Mouse (Mus musculus) kidney, embryonic 16.5 days (tissue): ENCODE results near the gene Natd1. TPM values are rescaled to one million over a fixed set of nuclear protein-coding genes. Genes with fewer than 3 reads are reported as not detected.
A peak's percentile ranks its signal among the peaks of the same experiment; 100 is the strongest.
"Not testable (repeated sequence)": the region's sequence is repeated elsewhere in the genome, so short reads cannot be mapped to it uniquely, and the experiment has no call there.

Source experiments
- ATAC-seq: fragments of 200-750 bp; cut with Nextera tagmentation; 2 replicates; pipeline ENCODE4 v1.8.0; 2017; ENCODE audit warnings: moderate TSS enrichment; ENCODE audit not compliant: low FRiP score, low TSS enrichment
- H3K27ac ChIP-seq: fragments of 300-500 bp; sonication (generic); 2 replicates; pipeline ENCODE4 v1.5.1; 2014; ENCODE audit warnings: low read length
- H3K27me3 ChIP-seq: fragments of 300-500 bp; sonication (generic); 2 replicates; pipeline ENCODE4 v1.6.1; 2014; ENCODE audit warnings: low read length, control low read depth, mixed read lengths; ENCODE audit not compliant: insufficient read depth
- H3K36me3 ChIP-seq: fragments of 300-500 bp; sonication (generic); 2 replicates; pipeline ENCODE4 v1.6.1; 2014; ENCODE audit warnings: low read length, control low read depth, mixed read lengths; ENCODE audit not compliant: insufficient read depth
- H3K4me1 ChIP-seq: fragments of 300-500 bp; sonication (generic); 2 replicates; pipeline ENCODE4 v1.6.1; 2014; ENCODE audit warnings: low read length, control low read depth, mixed read lengths; ENCODE audit not compliant: insufficient read depth
- H3K4me2 ChIP-seq: fragments of 300-500 bp; sonication (generic); replicated peaks from 2 replicates; pipeline ENCODE4 v1.6.1; 2014; ENCODE audit warnings: low read depth, low read length
- H3K4me3 ChIP-seq: fragments of 300-500 bp; sonication (generic); 2 replicates; pipeline ENCODE4 v1.5.1; 2014; ENCODE audit warnings: mild to moderate bottlenecking, low read length
- H3K9ac ChIP-seq: fragments of 300-500 bp; sonication (generic); replicated peaks from 2 replicates; pipeline ENCODE4 v1.6.1; 2014; ENCODE audit warnings: low read length
- H3K9me3 ChIP-seq: fragments of 300-500 bp; sonication (generic); 2 replicates; pipeline ENCODE4 v1.6.1; 2016; ENCODE audit warnings: low read length, control low read depth
- WGBS: fragments of 180-500 bp; shearing (Covaris S2); extraction: QIAGEN DNeasy Blood & Tissue Kit; methylation state at CpG from one replicate; pipeline ENCODE4 v1.1.7; 2014; 5-methylcytosine and 5-hydroxymethylcytosine counted together
- polyA plus RNA-seq: library from polyadenylated mRNA; unstranded; fragments of >200 nt; fragmentation: Nextera tagmentation; extraction: Ambion mirVana; gene quantifications from 2 replicates; pipeline ENCODE4 v1.2.1, GENCODE M21; 2015

Gene Natd1
- polyA plus RNA-seq, 1 experiment from 2014 or later, result 31.2 TPM

- no peak overlapping the region for H3K27ac ChIP-seq
- WGBS, result 86% methylated on average over 10 of the region's 10 CpGs
- peaks cover 26% of the 10 kb centered on the region for H3K36me3 ChIP-seq
- no peaks in the 10 kb centered on the region for H3K9me3 ChIP-seq
- H3K4me2 ChIP-seq, result no peak overlapping the region
- ATAC-seq, result no peak
- no peak overlapping the region for H3K4me3 ChIP-seq
- H3K9ac ChIP-seq, result no peak overlapping the region
- no peaks in the 10 kb centered on the region for H3K27me3 ChIP-seq
- 0 out of 2 replicates have a peak, but pooled peaks cover 5% of the 10 kb centered on the region for H3K4me1 ChIP-seq
Observed at GRCm38 (mm10) chr11:60905407-60906120, 9.0 kb downstream of the Natd1 start.

- Histone ChIP-seq H3K9me3 (no peaks in the 10 kb centered on the region), H3K9ac (no peak overlapping the region), H3K27me3 (no peaks in the 10 kb centered on the region), H3K36me3 (peaks cover 26% of the 10 kb centered on the region), H3K4me3 (no peak overlapping the region), H3K27ac (no peak overlapping the region), H3K4me2 (no peak overlapping the region), H3K4me1 (0 out of 2 replicates have a peak, but pooled peaks cover 5% of the 10 kb centered on the region)
- WGBS, result 89% methylated on average over 6 of the region's 6 CpGs
- no peak for ATAC-seq
Observed at GRCm38 (mm10) chr11:60903661-60904061, 10.9 kb downstream of the Natd1 start.

GRCm38 (mm10) chr11:60902486-60902885, 12.1 kb downstream of the Natd1 start:
- peak; percentile 35; the same call in 1 of the 2 replicates for ATAC-seq
- H3K9me3 ChIP-seq, result no peaks in the 10 kb centered on the region
- H3K9ac ChIP-seq, result no peak overlapping the region
- H3K27ac ChIP-seq, result no peak overlapping the region
- H3K4me3 ChIP-seq, result no peak overlapping the region
- no peak overlapping the region for H3K4me2 ChIP-seq
- no peaks in the 10 kb centered on the region for H3K27me3 ChIP-seq
- 0 out of 2 replicates have a peak, but pooled peaks cover 5% of the 10 kb centered on the region for H3K4me1 ChIP-seq
- 38% methylated on average over 4 of the region's 4 CpGs for WGBS
- H3K36me3 ChIP-seq, result peaks cover 26% of the 10 kb centered on the region

GRCm38 (mm10) chr11:60902001-60902400, 12.5 kb downstream of the Natd1 start:
- Histone ChIP-seq H3K36me3 (peaks cover 26% of the 10 kb centered on the region), H3K27ac (no peak overlapping the region), H3K9ac (no peak overlapping the region), H3K9me3 (no peaks in the 10 kb centered on the region), H3K4me3 (no peak overlapping the region), H3K4me1 (0 out of 2 replicates have a peak, but pooled peaks cover 5% of the 10 kb centered on the region), H3K27me3 (no peaks in the 10 kb centered on the region), H3K4me2 (no peak overlapping the region)
- ATAC-seq, result no peak
- 65% methylated on average over 7 of the region's 7 CpGs for WGBS

GRCm38 (mm10) chr11:60895915-60896314, 18.6 kb downstream of the Natd1 start:
- peak; percentile 88 for ATAC-seq
- peaks cover 17% of the 10 kb centered on the region for H3K4me1 ChIP-seq
- 9% methylated on average over 4 of the region's 4 CpGs for WGBS
- no peak overlapping the region for H3K9ac ChIP-seq
- H3K9me3 ChIP-seq, result no peaks in the 10 kb centered on the region
- no peaks in the 10 kb centered on the region for H3K27me3 ChIP-seq
- H3K4me2 ChIP-seq, result no peak overlapping the region
- H3K36me3 ChIP-seq, result no peaks in the 10 kb centered on the region
- no peak overlapping the region for H3K4me3 ChIP-seq
- peak overlapping the region; percentile 41 for H3K27ac ChIP-seq

GRCm38 (mm10) chr11:60890744-60891143, 23.8 kb downstream of the Natd1 start:
- Histone ChIP-seq H3K27ac (0 out of 2 replicates have a peak overlapping the region, but pooled peaks have one; percentile 29), H3K4me1 (peaks cover 19% of the 10 kb centered on the region), H3K4me2 (0 out of 2 replicates have a peak overlapping the region, but pooled peaks have one; percentile 12), H3K36me3 (no peaks in the 10 kb centered on the region), H3K27me3 (no peaks in the 10 kb centered on the region), H3K9me3 (no peaks in the 10 kb centered on the region), H3K9ac (no peak overlapping the region), H3K4me3 (no peak overlapping the region)
- ATAC-seq, result no peak
- 16% methylated on average over 3 of the region's 3 CpGs for WGBS

GRCm38 (mm10) chr11:60890286-60890685, 24.3 kb downstream of the Natd1 start:
- Histone ChIP-seq H3K4me3 (no peak overlapping the region), H3K4me1 (peaks cover 16% of the 10 kb centered on the region), H3K27ac (peak overlapping the region; percentile 29; the same call in 1 of the 2 replicates), H3K27me3 (no peaks in the 10 kb centered on the region), H3K9ac (no peak overlapping the region), H3K4me2 (0 out of 2 replicates have a peak overlapping the region, but pooled peaks have one; percentile 12), H3K36me3 (no peaks in the 10 kb centered on the region), H3K9me3 (no peaks in the 10 kb centered on the region)
- no peak for ATAC-seq
- 25% methylated on average over 6 of the region's 6 CpGs for WGBS

- Histone ChIP-seq H3K4me3 (no peak overlapping the region), H3K4me2 (no peak overlapping the region), H3K9me3 (no peaks in the 10 kb centered on the region), H3K9ac (no peak overlapping the region), H3K27me3 (no peaks in the 10 kb centered on the region), H3K36me3 (no peaks in the 10 kb centered on the region), H3K27ac (no peak overlapping the region), H3K4me1 (peaks cover 16% of the 10 kb centered on the region)
- no peak for ATAC-seq
- 48% methylated on average over 2 of the region's 2 CpGs for WGBS
Observed at GRCm38 (mm10) chr11:60889861-60890260, 24.7 kb downstream of the Natd1 start.

GRCm38 (mm10) chr11:60886986-60887385, 27.6 kb downstream of the Natd1 start:
- H3K4me1 ChIP-seq, result peaks cover 16% of the 10 kb centered on the region
- 100% methylated on average over 2 of the region's 3 CpGs for WGBS
- H3K9ac ChIP-seq, H3K36me3 ChIP-seq, H3K4me2 ChIP-seq, H3K27ac ChIP-seq, H3K4me3 ChIP-seq, H3K27me3 ChIP-seq, ATAC-seq, H3K9me3 ChIP-seq: not testable (repeated sequence)

GRCm38 (mm10) chr11:60882386-60882785, 32.2 kb downstream of the Natd1 start:
- H3K4me2 ChIP-seq, result no peak overlapping the region
- H3K36me3 ChIP-seq, result no peaks in the 10 kb centered on the region
- H3K4me3 ChIP-seq, result no peak overlapping the region
- no peak for ATAC-seq
- H3K9me3 ChIP-seq, result no peaks in the 10 kb centered on the region
- no peaks in the 10 kb centered on the region for H3K27me3 ChIP-seq
- no peak overlapping the region for H3K27ac ChIP-seq
- H3K4me1 ChIP-seq, result peaks cover 9% of the 10 kb centered on the region
- no peak overlapping the region for H3K9ac ChIP-seq
- 83% methylated on average over 3 of the region's 3 CpGs for WGBS
